Mouse (Mus musculus): ENCODE measurements around the gene Lrrc4. TPM values are rescaled to one million over a fixed set of nuclear protein-coding genes. Genes with fewer than 3 reads are reported as not detected.

Gene Lrrc4
- polyA plus RNA-seq, 1 experiment from 2014 or later = 0.22 TPM

Other genes starting within 250 kb of the Lrrc4 start
- not detected in 2 replicates for gene Lep, start 228.5 kb upstream of the Lrrc4 start, polyA plus RNA-seq (2015; fragmentation: Nextera tagmentation; extraction: Ambion mirVana)